Mouse (Mus musculus): ENCODE measurements around the gene Tubb5.

Gene Tubb5

DNA sequence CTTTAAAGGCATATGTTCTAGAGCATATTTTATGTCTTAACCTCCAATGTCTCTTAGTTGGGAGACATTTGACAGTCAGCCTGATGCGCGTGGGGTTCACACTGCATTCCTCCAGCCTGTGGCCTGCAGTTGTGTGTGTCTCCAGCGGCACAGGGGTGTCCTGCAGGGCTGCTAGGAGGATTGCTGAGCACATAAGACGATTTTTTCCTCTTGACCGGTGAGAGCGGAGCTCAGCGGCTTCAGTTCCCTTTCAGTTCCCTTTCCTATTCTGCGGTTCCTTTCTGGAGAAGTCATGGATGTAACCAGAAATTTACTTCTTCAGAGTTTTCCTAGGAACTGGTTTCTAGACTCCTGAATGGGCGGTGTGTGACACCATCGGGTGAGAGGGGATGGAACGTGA is 28.7 kb downstream of the Tubb5 start:
- no peaks in the 10 kb centered on the region for H3K27me3 ChIP-seq (ENCODE audit: control insufficient read depth, insufficient read depth, low read length, poor library complexity, severe bottlenecking)
- no peak for DNase-seq (ENCODE audit: low read depth, low spot score)
- no peaks in the 10 kb centered on the region for H3K36me3 ChIP-seq (ENCODE audit: control insufficient read depth, insufficient read depth, low read length, poor library complexity, severe bottlenecking)

DNA sequence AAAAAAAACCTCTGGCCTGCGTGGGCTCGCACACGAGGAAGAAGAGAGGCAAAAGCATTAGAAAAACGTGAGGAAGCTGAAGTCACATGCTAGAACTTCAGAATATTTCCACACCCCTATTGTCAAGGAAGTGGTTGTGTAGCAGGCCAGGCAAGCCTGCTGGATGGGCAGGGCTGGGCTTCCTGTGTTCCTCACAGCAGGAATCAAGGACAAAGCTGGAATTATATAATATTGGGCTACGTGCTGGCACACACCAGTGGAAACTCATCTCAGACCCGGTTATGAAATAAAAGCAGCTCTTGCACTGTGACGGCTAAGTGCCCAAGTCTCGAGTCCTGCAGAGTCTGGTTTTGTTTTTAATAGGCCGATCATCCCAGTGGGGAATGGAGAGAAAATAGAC is 30.0 kb downstream of the Tubb5 start:
- no peaks in the 10 kb centered on the region for H3K36me3 ChIP-seq (ENCODE audit: control insufficient read depth, insufficient read depth, low read length, poor library complexity, severe bottlenecking)
- DNase-seq (ENCODE audit: low read depth, low spot score), result no peak
- no peaks in the 10 kb centered on the region for H3K27me3 ChIP-seq (ENCODE audit: control insufficient read depth, insufficient read depth, low read length, poor library complexity, severe bottlenecking)

DNA sequence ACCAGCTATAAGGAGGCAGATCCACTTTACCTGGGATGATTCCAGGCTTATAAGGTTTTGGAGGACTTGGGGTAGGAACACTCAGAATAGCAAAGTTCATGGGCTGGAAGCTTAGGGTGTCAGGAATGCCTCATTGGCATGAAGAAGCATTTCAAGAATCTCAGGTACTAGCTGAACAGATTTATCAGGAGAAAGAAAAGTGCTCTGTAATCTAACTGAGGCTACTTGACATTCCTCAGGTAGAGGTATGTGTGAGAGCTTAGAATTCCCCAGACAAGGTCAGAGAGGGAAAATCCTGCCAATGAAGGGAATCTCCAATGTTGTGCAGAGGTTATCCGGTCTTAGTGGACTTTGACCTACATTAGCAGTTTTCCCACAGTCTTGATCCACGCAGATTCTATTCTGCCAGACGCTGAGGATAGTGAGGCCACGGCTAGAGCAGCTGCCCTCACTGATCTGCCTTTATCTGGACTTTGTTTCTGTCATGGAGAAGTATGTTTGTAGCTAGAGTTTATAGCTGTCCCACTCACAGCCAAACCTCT is 34.2 kb downstream of the Tubb5 start:
- no peak for DNase-seq (ENCODE audit: low read depth, low spot score)
- H3K27me3 ChIP-seq (ENCODE audit: control insufficient read depth, insufficient read depth, low read length, poor library complexity, severe bottlenecking), result no peaks in the 10 kb centered on the region
- H3K36me3 ChIP-seq (ENCODE audit: control insufficient read depth, insufficient read depth, low read length, poor library complexity, severe bottlenecking), result no peaks in the 10 kb centered on the region

DNA sequence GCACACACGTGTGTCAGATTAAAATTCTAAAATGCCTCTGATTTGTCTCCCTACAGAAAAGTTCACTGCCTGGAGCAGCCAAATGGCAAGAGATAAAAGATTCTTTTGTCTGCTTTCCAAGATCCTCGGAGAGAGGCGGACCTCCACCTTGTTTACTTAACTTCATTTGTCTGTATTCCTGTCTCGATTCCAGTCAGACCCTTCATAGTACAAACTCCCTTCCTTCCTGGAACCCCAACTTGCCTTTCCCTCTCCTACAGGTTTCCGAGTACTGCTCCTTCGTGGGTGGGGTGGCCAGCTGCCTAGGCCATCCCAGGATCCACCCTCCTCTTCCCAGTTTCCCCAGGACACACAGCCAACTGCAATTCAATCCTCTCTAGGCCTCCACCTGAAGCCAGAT is 35.1 kb downstream of the Tubb5 start:
- DNase-seq (ENCODE audit: low read depth, low spot score), result no peak
- Histone ChIP-seq H3K36me3 (ENCODE audit: control insufficient read depth, insufficient read depth, low read length, poor library complexity, severe bottlenecking) (no peaks in the 10 kb centered on the region), H3K27me3 (ENCODE audit: control insufficient read depth, insufficient read depth, low read length, poor library complexity, severe bottlenecking) (no peaks in the 10 kb centered on the region)

DNA sequence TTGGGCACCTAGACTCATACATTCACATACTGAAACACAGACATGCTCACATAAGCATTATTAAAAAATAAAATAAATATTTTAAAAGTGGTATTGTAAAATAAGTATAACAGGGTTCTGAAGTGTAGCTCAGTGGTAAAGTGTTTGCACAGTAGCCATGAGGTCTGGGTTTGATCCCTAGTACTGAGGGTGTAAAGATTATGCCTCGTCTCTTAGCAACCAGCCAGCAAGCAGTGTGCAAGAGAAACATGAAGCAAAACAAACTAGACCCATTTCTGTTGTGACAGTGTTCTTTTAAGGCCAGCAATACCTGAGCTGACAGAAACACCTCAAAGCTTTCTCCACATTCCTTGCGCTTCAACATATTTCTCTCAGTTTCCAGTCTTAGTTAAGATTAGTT is 37.2 kb downstream of the Tubb5 start:
- no peak for DNase-seq (ENCODE audit: low read depth, low spot score)
- Histone ChIP-seq H3K36me3 (ENCODE audit: control insufficient read depth, insufficient read depth, low read length, poor library complexity, severe bottlenecking) (no peaks in the 10 kb centered on the region), H3K27me3 (ENCODE audit: control insufficient read depth, insufficient read depth, low read length, poor library complexity, severe bottlenecking) (no peaks in the 10 kb centered on the region)

DNA sequence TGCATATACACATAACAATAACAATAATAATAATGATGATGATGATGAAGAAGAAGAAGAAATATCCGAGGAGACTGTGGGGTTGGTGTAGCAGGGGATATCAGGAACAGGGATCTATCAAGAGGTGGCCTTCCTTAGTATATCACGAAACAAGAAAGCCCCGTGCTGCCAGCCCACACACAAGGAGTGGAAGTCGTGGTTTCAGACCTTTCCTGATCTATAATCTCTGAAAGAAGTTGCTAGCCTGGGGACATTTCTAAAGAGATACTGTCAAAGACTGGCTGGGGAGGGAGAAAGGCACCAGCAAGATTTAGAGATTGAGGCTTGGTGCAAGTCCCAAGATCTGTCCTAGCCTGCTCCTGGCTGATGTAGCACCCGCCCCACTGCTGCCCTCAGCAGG is 41.3 kb downstream of the Tubb5 start:
- no peaks in the 10 kb centered on the region for H3K27me3 ChIP-seq (ENCODE audit: control insufficient read depth, insufficient read depth, low read length, poor library complexity, severe bottlenecking)
- DNase-seq (ENCODE audit: low read depth, low spot score), result no peak
- no peaks in the 10 kb centered on the region for H3K36me3 ChIP-seq (ENCODE audit: control insufficient read depth, insufficient read depth, low read length, poor library complexity, severe bottlenecking)

DNA sequence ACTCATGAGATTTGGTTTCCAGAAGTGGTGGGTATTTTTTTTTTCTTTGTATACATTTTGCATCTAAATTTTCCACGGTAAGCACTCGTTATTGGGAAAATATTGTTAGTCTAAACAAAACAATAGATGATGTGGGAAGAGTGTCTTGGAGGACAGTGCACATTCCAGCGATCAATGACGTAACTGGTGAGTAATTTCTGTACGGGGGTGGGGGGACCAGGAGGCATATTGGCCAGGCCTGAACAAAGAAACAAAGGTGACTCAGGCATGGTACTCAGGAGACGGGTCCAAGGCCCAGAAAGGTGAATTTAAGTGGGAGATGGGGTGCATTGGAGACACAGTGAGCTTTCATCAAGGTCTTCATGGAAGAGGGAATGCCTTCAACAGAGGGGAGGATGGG is 42.5 kb downstream of the Tubb5 start:
- no peak for DNase-seq (ENCODE audit: low read depth, low spot score)
- Histone ChIP-seq H3K27me3 (ENCODE audit: control insufficient read depth, insufficient read depth, low read length, poor library complexity, severe bottlenecking) (no peaks in the 10 kb centered on the region), H3K36me3 (ENCODE audit: control insufficient read depth, insufficient read depth, low read length, poor library complexity, severe bottlenecking) (no peaks in the 10 kb centered on the region)

DNA sequence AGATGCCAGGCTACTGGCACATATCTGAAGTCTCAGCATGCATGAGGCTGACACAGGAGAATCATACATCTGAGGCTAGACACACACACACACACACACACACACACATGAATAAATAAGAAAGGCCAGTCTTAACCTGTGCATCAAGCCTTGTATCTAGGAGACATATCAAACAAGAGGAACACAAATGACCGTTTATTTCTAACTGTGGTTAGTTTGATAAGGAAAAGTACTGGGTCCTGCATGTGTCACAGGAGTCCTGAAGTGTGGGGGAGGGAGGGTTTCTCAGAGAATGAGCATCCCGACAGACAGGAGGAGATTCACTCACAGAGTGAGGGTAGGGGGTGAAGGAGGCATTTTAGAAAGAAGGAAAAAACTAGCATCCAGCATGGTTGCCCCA is 43.0 kb downstream of the Tubb5 start:
- no peak for DNase-seq (ENCODE audit: low read depth, low spot score)
- Histone ChIP-seq H3K27me3 (ENCODE audit: control insufficient read depth, insufficient read depth, low read length, poor library complexity, severe bottlenecking) (no peaks in the 10 kb centered on the region), H3K36me3 (ENCODE audit: control insufficient read depth, insufficient read depth, low read length, poor library complexity, severe bottlenecking) (no peaks in the 10 kb centered on the region)

DNA sequence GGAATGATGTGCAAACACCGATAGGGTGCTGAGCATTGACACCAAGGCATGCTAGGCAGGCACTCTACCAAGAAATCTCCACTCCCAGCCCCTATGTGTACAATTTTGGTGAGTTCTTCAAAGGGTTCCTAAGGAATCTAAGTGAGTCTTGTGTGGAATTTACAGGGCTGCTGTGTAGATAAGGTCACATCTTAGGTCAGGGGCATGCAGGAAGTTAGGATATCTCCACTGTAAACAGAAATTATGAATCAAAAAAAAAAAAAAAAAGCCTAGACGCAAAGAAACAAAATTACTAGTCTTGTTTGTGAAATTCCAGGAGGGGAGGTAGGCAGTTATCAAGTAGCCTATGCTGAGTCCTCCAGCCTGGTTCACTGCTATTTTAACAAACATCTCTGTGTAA is 45.3 kb downstream of the Tubb5 start:
- DNase-seq (ENCODE audit: low read depth, low spot score), result no peak
- Histone ChIP-seq H3K27me3 (ENCODE audit: control insufficient read depth, insufficient read depth, low read length, poor library complexity, severe bottlenecking) (no peaks in the 10 kb centered on the region), H3K36me3 (ENCODE audit: control insufficient read depth, insufficient read depth, low read length, poor library complexity, severe bottlenecking) (no peaks in the 10 kb centered on the region)

DNA sequence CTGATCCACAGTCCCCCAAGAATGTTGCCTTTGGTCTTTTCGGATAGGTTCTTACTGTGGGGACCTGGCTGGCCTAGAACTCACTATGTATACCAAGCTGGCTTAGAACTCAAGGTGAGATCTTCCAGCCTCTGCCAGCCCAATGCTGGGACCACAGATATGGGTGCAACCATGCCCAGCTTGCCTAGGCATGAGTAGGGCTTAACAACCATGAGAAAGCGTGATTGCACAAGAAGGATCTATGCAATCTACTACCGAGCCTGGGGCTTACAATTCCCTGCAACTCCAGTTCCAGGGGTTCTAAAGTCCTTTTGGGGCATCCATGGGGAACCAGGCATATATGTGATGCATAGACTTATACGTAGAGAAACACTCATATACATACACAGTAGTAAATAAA is 47.2 kb downstream of the Tubb5 start:
- Histone ChIP-seq H3K27me3 (ENCODE audit: control insufficient read depth, insufficient read depth, low read length, poor library complexity, severe bottlenecking) (no peaks in the 10 kb centered on the region), H3K36me3 (ENCODE audit: control insufficient read depth, insufficient read depth, low read length, poor library complexity, severe bottlenecking) (no peaks in the 10 kb centered on the region)
- no peak for DNase-seq (ENCODE audit: low read depth, low spot score)

DNA sequence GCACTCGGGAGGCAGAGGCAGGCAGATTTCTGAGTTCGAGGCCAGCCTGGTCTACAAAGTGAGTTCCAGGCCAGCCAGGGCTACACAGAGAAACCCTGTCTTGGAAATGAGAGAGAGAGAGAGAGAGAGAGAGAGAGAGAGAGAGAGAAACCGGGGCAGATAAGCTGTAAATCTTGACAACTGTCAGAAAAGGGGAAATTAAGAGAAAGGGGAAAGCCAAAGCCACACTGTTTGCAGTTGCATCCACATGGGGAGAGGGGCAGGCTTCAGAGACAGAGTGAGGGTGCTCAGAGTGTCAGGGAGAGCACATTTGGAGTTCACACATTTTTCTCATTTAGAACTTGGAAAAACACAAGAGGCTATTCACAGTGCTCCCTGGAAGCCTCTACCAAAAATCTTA is 50.1 kb downstream of the Tubb5 start:
- no peak for DNase-seq (ENCODE audit: low read depth, low spot score)
- no peaks in the 10 kb centered on the region for H3K36me3 ChIP-seq (ENCODE audit: control insufficient read depth, insufficient read depth, low read length, poor library complexity, severe bottlenecking)
- H3K27me3 ChIP-seq (ENCODE audit: control insufficient read depth, insufficient read depth, low read length, poor library complexity, severe bottlenecking), result no peaks in the 10 kb centered on the region

DNA sequence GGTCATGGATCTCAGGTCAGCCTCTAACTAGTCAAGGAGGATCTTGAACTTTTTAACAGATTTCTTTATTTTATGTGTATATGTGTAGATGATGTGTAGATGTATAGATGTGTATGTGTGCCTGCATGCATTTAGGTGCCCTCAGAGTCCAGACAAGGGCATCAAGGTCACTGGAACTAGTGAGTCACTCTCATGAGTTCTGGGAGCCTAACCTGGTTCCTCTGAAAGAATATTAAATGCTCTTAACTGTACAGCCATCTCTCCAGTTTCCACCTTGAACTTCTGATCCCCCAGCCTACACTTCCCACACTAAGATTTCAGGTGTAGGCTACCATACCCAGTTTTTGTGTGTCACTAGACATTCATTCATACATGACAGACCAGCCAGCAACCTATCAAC is 50.6 kb downstream of the Tubb5 start:
- DNase-seq (ENCODE audit: low read depth, low spot score), result no peak
- no peaks in the 10 kb centered on the region for H3K27me3 ChIP-seq (ENCODE audit: control insufficient read depth, insufficient read depth, low read length, poor library complexity, severe bottlenecking)
- no peaks in the 10 kb centered on the region for H3K36me3 ChIP-seq (ENCODE audit: control insufficient read depth, insufficient read depth, low read length, poor library complexity, severe bottlenecking)

DNA sequence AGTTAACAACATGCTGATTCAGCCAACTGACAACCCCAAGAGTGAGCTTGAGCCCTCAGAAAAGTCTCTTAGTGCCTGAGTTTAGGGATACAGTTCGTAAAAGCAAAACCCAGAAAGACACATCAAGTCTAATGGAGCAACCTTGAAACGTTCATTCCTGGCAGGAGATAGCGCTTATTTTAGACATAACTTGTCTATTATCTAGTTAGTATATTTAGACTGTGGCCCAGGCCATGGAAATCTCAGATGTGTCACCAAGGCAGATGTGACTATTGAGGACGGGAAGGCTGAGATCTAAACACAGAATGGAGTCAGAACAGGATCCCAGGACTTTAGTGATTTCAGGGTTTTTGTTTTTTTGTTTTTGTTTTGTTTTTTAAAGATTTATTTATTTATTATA is 53.0 kb downstream of the Tubb5 start:
- no peak for DNase-seq (ENCODE audit: low read depth, low spot score)
- no peaks in the 10 kb centered on the region for H3K36me3 ChIP-seq (ENCODE audit: control insufficient read depth, insufficient read depth, low read length, poor library complexity, severe bottlenecking)

DNA sequence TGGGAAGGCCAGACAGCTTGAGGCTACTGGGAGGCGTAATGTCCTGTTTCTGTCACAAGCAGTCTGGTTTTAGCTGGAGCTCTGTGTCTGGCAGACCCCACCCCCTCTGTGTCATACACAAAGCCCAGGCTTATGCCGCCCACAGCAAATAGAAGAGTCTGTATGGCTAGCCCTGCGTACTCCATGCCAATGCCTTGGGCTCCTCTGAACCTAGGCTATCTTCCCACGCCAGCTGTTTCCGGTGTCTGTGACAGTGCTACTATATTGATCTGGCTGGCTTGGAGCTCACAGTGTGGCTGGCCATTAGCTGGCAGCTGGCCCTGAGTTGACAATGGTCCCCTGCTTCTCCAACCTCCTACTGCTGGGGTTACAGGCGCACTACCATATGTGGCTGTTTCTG is 54.2 kb downstream of the Tubb5 start:
- no peaks in the 10 kb centered on the region; the same call in 1 of the 2 replicates for H3K27me3 ChIP-seq (ENCODE audit: control insufficient read depth, insufficient read depth, low read length, poor library complexity, severe bottlenecking)
- no peak for DNase-seq (ENCODE audit: low read depth, low spot score)
- H3K36me3 ChIP-seq (ENCODE audit: control insufficient read depth, insufficient read depth, low read length, poor library complexity, severe bottlenecking), result no peaks in the 10 kb centered on the region

More for the DNA sequence above, 53.0 kb downstream of the Tubb5 start:
- H3K27me3 ChIP-seq (ENCODE audit: control insufficient read depth, insufficient read depth, low read length, poor library complexity, severe bottlenecking), result no peaks in the 10 kb centered on the region; the same call in 1 of the 2 replicates
